Mouse (Mus musculus): Measurements from ENCODE around the gene Lin52. TPM values are rescaled to one million over a fixed set of nuclear protein-coding genes. Genes with fewer than 3 reads are reported as not detected.

The Lin52 gene
- polyA plus RNA-seq (2016; fragmentation: Nextera tagmentation; extraction: Ambion mirVana): 36.0 and 37.0 TPM in 2 replicates

DNA sequence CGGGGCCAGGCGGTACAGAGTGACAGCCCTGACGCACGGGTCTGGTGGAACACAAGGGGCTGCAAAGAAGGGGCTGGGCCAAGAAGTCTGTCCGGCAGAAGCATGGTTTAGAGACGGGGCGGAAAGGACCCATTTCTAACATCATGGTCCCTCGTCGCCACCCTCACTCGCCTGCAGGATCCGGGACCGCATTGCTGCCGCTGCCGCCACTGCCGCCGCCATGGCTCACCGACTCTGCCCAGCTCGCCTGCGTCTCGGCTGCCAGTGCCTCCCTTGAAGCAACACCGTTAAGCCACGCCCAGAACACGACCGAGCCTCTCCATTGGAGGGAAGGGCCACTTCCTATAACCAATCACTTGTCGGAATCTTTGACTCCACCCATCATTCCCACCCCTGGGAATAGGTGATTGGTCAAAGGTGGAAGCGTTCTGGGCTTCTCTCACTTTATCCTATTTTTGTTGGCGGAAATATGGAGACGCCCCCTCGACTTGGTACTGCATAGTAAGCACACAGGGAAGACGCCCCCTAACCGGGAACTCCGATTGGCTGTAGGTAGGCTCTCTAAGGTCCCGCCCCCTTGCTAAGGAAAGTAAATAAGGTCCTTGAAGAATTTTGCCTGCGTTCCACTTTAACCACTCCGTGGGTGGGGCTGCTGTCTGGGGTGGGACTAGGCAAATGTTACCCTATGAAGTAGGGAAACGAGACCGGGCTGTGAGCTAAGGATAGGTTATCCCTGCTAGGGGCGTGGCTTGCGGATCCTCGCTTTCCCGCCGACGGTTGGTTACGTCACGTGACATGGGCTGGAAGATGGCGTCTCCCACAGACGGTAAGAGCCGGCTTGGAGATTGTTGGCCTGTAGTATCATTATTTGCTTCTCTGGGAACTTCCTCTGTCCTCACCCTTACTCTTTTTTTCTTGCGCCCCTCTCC is at the start of gene Lin52, which contains the start of gene Aldh6a1:
Gene Lin52 (plus strand): TSS at position 705 of the 929 bp plus-strand sequence.
Gene Aldh6a1 (minus strand): TSS at position 287 of the 929 bp plus-strand sequence.
- Histone ChIP-seq H3K27me3 (no peaks in the 10 kb centered on the region; the same call in 1 of the 2 replicates), H3K4me1 (peaks cover 16% of the 10 kb centered on the region), H3K27ac (replicated peaks) (peak within 1 kb of the TSS; percentile 61), H3K9me3 (no peaks in the 10 kb centered on the region), H3K4me2 (replicated peaks) (peak within 1 kb of the TSS; percentile 87), H3K9ac (replicated peaks) (peak within 1 kb of the TSS; percentile 74), H3K4me3 (peak within 1 kb of the TSS; percentile 76), H3K36me3 (no peaks in the 10 kb centered on the region)
- ATAC-seq (ENCODE audit: low FRiP score, low read depth): peak; percentile 98
- WGBS: under 1% methylated on average over 49 of the region's 49 CpGs

DNA sequence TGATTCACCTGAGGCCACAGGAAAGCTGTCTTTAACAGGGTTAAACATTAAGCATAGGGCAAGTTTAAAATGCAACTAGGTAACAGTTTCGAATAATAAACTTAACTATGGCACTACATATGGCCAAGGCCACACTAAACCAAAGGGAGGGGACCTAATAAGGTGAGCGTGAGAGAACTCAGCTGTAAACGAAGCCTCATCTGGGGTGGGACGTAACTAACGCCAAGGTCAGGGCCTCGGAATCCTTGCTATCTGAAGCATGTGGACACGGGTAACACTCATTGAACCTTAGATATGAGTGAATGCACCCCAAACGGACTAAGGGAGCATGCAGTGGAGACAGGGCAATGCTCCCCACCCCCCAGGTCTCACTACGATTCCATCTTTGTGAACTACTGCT is 48.3 kb upstream of the Lin52 start:
- Histone ChIP-seq H3K4me3 (no peak overlapping the region), H3K4me1 (peaks cover 3% of the 10 kb centered on the region), H3K9ac (replicated peaks) (no peak overlapping the region), H3K36me3 (no peaks in the 10 kb centered on the region), H3K9me3 (no peaks in the 10 kb centered on the region), H3K27me3 (no peaks in the 10 kb centered on the region), H3K27ac (replicated peaks) (no peak overlapping the region), H3K4me2 (replicated peaks) (no peak overlapping the region)
- WGBS: 73% methylated on average over 9 of the region's 9 CpGs
- ATAC-seq (ENCODE audit: low FRiP score, low read depth): no peak

DNA sequence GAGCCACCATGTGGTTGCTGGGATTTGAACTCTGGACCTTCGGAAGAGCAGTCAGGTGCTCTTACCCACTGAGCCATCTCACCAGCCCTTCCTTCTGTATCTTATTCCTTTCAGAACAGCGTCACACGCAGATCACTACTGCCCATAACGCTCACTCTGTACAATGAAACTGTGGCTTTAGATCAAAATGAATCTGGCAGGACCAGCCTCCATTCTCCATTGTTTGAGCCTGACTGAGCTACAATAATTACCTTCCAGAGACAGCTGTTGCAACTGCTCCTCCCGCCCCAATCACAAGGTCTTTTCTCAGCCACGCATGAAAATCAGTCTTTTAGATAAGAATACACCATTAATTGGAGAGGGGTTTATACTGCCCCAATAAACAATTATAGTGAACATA is 46.7 kb upstream of the Lin52 start:
- Histone ChIP-seq H3K4me3 (no peak overlapping the region), H3K27ac (replicated peaks) (no peak overlapping the region), H3K27me3 (0 out of 2 replicates have a peak, but pooled peaks cover 2% of the 10 kb centered on the region), H3K4me1 (peaks cover 10% of the 10 kb centered on the region), H3K9ac (replicated peaks) (no peak overlapping the region), H3K36me3 (no peaks in the 10 kb centered on the region), H3K9me3 (no peaks in the 10 kb centered on the region), H3K4me2 (replicated peaks) (no peak overlapping the region)
- 75% methylated on average over 6 of the region's 6 CpGs for WGBS
- ATAC-seq (ENCODE audit: low FRiP score, low read depth): no peak

DNA sequence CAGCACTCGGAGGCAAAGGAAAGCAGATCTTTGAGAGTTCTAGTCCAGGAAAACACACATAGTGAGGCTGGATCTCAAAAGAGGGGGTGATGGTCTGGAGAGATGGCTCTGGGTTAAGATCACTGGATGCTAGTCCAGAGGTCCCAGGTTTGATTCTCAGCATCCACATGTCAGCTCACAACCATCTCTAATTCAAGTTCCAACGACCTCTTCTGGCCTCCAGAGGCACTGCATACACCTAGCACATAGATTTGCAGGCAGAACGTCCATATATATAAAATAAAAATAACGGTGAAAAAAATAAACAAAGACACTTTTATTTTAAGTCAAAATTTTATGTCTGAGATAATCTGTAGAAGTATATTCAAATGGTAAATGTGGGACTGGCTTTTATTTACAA is 44.0 kb upstream of the Lin52 start:
- WGBS: 68% methylated on average over 4 of the region's 4 CpGs

DNA sequence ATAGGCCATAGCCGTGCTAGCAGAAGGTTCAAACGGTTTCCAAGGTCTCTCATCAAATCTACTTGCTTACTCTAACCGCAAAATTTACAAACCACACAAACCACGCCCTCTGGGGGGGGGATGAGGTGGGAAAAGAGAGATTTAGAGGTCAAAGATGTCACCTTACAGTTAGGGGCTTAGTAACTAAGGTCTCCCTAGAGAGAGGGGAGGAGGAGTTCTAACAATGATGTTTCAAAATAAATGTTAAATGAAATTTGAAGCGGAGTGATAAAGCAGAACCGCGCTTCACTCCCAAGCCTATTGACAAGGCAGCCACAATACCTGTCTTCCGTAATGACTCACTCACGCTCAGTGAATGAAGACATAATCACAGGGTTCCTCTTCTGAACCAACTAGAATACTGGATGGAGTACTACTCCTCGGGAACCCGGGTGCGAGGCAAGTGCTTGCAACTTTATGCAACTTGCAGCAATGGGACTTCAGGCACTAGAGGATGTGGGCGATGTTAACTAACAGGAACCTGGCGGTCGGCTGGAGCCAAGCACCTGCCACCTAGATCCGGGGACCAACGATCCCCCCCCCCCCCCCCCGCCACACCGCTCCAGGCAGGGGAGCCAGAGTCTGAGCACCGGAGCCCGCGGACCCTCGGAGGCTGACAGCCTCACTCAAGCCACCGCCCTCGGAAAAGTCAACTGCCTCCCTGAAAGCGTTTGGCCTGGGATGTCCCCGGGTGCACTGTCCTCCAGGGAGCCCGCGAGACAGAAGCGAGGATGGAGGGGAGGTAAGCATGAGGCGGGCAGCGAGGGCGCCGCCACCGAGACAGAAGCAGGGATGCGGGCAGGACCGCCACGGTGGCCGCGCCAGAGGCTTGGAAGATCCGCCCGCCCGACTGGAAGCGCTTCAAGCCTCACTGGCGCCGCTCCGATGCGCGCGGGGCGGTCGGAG is 43.1 kb upstream of the Lin52 start:
- Histone ChIP-seq H3K36me3 (no peaks in the 10 kb centered on the region), H3K4me1 (peaks cover 11% of the 10 kb centered on the region), H3K9ac (replicated peaks) (peak overlapping the region; percentile 80), H3K9me3 (no peaks in the 10 kb centered on the region), H3K4me2 (replicated peaks) (peak overlapping the region; percentile 92), H3K27ac (replicated peaks) (peak overlapping the region; percentile 81), H3K27me3 (peaks cover 6% of the 10 kb centered on the region; the same call in 1 of the 2 replicates), H3K4me3 (peak overlapping the region; percentile 75)
- ATAC-seq (ENCODE audit: low FRiP score, low read depth): no peak; the same call in none of the 2 replicates
- 1% methylated on average over 45 of the region's 52 CpGs for WGBS

More for the DNA sequence above, 44.0 kb upstream of the Lin52 start:
- Histone ChIP-seq H3K27me3 (peaks cover 6% of the 10 kb centered on the region; the same call in 1 of the 2 replicates), H3K27ac (replicated peaks) (no peak overlapping the region), H3K36me3 (no peaks in the 10 kb centered on the region), H3K9ac (replicated peaks) (no peak overlapping the region), H3K4me3 (no peak overlapping the region), H3K9me3 (no peaks in the 10 kb centered on the region), H3K4me2 (replicated peaks) (no peak overlapping the region), H3K4me1 (peaks cover 11% of the 10 kb centered on the region)
- ATAC-seq (ENCODE audit: low FRiP score, low read depth): no peak

DNA sequence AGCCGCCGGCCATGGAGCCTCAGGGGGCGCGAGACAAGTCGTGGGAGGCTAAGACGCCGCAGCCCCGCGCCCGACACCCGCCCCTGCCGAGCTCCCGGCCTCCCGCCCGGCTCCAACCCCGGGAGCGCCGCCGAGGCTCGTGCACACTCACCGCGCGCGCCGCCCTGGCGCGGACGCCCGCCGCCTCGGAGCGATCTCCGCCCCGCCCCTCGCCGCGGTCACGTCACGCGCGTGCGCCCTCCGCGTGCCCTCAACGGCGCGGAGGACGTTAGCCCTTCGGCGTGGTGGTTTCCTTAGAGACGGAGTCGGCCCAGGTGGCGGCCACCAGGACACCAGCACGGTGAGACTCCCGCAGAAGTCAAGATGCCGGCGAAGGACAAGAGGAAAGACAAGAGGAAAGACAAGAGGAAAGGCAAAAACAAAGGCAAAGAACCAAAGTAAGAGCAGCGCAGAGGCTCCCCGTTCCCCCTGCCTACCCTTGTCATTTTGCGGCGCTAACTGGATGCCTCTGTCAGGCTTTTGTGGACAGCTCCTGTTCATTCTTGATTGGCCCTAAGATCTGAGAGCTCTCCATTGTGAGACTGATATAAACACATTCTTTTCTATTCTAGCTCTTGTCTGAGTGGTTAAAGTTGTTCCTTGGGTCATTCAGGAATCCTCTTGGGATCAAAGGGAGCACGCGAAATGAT is 42.3 kb upstream of the Lin52 start, which contains the start of the genes Entpd5 and Bbof1:
Gene Entpd5 (minus strand): TSS at position 211 of the 689 bp plus-strand sequence.
Gene Bbof1 (plus strand): TSS at position 253 of the 689 bp plus-strand sequence.
- peak within 1 kb of the TSS; percentile 92 for H3K4me2 ChIP-seq (replicated peaks)
- WGBS: 2% methylated on average over 35 of the region's 63 CpGs
- peak within 1 kb of the TSS; percentile 75 for H3K4me3 ChIP-seq
- ATAC-seq (ENCODE audit: low FRiP score, low read depth): peak; percentile 90
- H3K27ac ChIP-seq (replicated peaks): peak within 1 kb of the TSS; percentile 81
- H3K4me1 ChIP-seq: peaks cover 11% of the 10 kb centered on the region
- no peaks in the 10 kb centered on the region for H3K9me3 ChIP-seq
- H3K27me3 ChIP-seq: peaks cover 6% of the 10 kb centered on the region; the same call in 1 of the 2 replicates
- no peaks in the 10 kb centered on the region for H3K36me3 ChIP-seq
- H3K9ac ChIP-seq (replicated peaks): peak within 1 kb of the TSS; percentile 80

DNA sequence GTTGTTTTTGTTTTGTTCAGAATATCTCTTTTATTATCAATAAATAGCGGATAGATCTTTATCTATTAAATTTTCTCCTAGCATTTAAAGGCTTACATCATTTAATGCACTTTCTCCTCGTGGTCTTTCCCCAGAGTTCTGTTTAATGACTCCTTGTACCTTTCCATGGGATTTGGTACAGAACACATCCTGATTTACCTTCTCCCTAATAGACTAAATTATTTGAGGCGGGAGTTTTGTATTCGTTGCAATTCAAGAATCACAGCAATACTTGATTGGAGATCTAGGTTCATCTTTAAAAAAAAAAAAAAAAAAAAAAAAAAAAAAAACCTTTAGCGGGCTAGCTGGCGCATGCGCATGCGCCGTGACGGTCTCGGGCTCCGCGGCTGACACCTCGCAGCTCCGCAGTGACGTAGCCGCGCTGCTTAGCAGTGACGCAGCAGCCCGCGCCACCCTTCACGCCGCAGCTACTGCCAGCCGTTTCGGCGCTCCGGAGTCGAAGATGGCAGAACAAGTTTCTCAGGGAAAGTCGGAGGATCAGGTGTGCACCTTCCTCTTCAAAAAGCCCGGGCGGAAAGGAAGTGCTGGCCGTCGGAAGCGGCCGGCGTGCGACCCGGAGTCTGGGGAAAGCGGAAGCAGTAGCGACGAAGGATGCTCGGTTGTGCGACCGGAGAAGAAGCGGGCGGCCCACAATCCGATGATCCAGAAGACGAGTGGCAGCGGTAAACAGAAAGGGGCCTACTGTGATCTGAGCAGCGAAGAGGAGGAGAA is 34.2 kb upstream of the Lin52 start, which contains the start of gene Rnf113a2:
Gene Rnf113a2 (plus strand): TSS at position 363 of the 771 bp plus-strand sequence.
- peaks cover 5% of the 10 kb centered on the region; the same call in 1 of the 2 replicates for H3K4me1 ChIP-seq
- H3K27ac ChIP-seq (replicated peaks): peak within 1 kb of the TSS; percentile 56; the same call in 1 of the 2 replicates
- H3K4me2 ChIP-seq (replicated peaks): peak within 1 kb of the TSS; percentile 72
- H3K4me3 ChIP-seq: peak within 1 kb of the TSS; percentile 58
- peak; percentile 85 for ATAC-seq (ENCODE audit: low FRiP score, low read depth)
- H3K27me3 ChIP-seq: no peaks in the 10 kb centered on the region
- whole genome bisulfite sequencing: 3% methylated on average over 50 of the region's 50 CpGs
- H3K9me3 ChIP-seq: no peaks in the 10 kb centered on the region
- no peaks in the 10 kb centered on the region for H3K36me3 ChIP-seq
- H3K9ac ChIP-seq (replicated peaks): peak within 1 kb of the TSS; percentile 61

DNA sequence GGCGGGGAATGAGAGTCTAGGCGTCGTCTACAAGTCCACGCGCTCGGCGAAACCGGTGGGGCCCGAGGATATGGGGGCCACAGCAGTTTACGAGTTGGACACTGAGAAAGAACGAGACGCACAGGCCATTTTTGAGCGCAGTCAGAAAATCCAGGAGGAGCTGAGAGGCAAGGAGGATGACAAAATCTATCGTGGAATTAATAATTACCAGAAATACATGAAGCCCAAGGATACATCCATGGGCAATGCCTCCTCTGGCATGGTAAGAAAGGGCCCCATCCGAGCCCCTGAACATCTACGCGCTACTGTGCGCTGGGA is 33.7 kb upstream of the Lin52 start:
- H3K36me3 ChIP-seq: no peaks in the 10 kb centered on the region
- no peak for ATAC-seq (ENCODE audit: low FRiP score, low read depth)
- no peaks in the 10 kb centered on the region for H3K27me3 ChIP-seq
- H3K4me3 ChIP-seq: peak overlapping the region; percentile 58
- 34% methylated on average over 18 of the region's 18 CpGs for WGBS
- H3K9me3 ChIP-seq: no peaks in the 10 kb centered on the region
- H3K4me1 ChIP-seq: peaks cover 5% of the 10 kb centered on the region; the same call in 1 of the 2 replicates
- H3K27ac ChIP-seq (replicated peaks): peak overlapping the region; percentile 56; the same call in 1 of the 2 replicates
- peak overlapping the region; percentile 61 for H3K9ac ChIP-seq (replicated peaks)
- H3K4me2 ChIP-seq (replicated peaks): peak overlapping the region; percentile 72

DNA sequence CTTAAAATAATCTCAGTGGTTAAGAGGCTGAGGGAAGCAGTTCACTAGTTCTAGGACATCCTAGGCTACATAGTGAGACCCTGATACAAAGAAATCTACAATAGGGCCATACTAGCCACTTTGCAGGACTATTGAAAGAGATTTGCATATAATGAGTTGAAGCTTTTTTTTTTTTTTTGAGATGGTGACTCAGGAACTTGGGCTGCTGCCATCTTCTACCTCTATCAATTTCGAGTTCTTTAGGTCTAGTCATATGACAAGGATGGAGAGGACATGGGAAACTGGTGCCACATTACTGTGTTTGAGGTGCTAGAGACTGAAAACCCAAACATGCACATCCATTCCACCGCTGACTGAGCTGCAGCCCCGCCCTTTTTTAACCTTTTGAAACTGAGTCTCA is 27.2 kb upstream of the Lin52 start:
- H3K9ac ChIP-seq (replicated peaks): no peak overlapping the region
- no peaks in the 10 kb centered on the region for H3K9me3 ChIP-seq
- no peak overlapping the region for H3K4me2 ChIP-seq (replicated peaks)
- H3K4me1 ChIP-seq: no peaks in the 10 kb centered on the region
- no peaks in the 10 kb centered on the region for H3K27me3 ChIP-seq
- H3K36me3 ChIP-seq: no peaks in the 10 kb centered on the region
- no peak overlapping the region for H3K27ac ChIP-seq (replicated peaks)
- WGBS: 52% methylated on average over 3 of the region's 3 CpGs
- no peak overlapping the region for H3K4me3 ChIP-seq
- no peak for ATAC-seq (ENCODE audit: low FRiP score, low read depth)

DNA sequence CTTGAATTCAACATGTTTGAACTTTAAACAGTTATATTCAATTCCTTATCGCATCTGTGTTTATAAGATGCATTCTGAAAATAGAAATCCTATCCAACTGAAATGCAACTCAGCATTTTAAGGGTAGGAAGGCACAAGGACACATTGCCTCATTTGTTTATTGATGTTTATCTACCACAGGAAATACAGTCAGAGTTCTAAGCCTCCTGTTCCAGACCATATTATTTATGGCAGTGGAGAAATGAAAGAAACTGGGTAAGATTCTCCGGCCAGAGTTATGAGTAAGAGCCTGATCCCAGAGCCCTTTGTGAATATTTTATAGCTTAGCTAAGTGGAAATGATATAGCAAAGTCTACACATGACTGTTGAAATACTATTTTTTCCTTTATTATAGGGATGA is 21.4 kb upstream of the Lin52 start:
- Histone ChIP-seq H3K4me1 (no peaks in the 10 kb centered on the region), H3K27me3 (no peaks in the 10 kb centered on the region), H3K36me3 (no peaks in the 10 kb centered on the region), H3K4me3 (no peak overlapping the region), H3K27ac (replicated peaks) (no peak overlapping the region), H3K4me2 (replicated peaks) (no peak overlapping the region), H3K9ac (replicated peaks) (no peak overlapping the region), H3K9me3 (no peaks in the 10 kb centered on the region)
- WGBS: 98% methylated on average over 2 of the region's 2 CpGs
- no peak for ATAC-seq (ENCODE audit: low FRiP score, low read depth)

Data from midbrain, embryonic 12.5 days (tissue).